Mouse (Mus musculus) spleen, adult 2 months (tissue): Measurements from ENCODE around the gene Cdc20. TPM values are rescaled to one million over a fixed set of nuclear protein-coding genes. Genes with fewer than 3 reads are reported as not detected.

Source experiments
- DNase-seq, 2 experiments: peaks; one replicate each; pipeline versions ENCODE4 v3.0.0 to v3.0.0-alpha.2; 2012 to 2021; ENCODE audit warnings: low spot score in 2 of 2, low read depth in 1 of 2
- H3K27ac ChIP-seq: fragments of 200-500 bp; 2 replicates; pipeline ENCODE4 v1.5.1; 2012; ENCODE audit warnings: low read length, inconsistent platforms; ENCODE audit not compliant: insufficient read depth
- H3K27me3 ChIP-seq: fragments of 200-500 bp; 2 replicates; pipeline ENCODE4 v1.6.1; 2012; ENCODE audit warnings: mild to moderate bottlenecking, moderate library complexity, low read length, inconsistent platforms; ENCODE audit not compliant: control insufficient read depth, insufficient read depth
- H3K36me3 ChIP-seq: fragments of 200-500 bp; 2 replicates; pipeline ENCODE4 v1.6.1; 2012; ENCODE audit warnings: mild to moderate bottlenecking, low read length, inconsistent platforms; ENCODE audit not compliant: control insufficient read depth, insufficient read depth
- H3K4me1 ChIP-seq: fragments of 200-500 bp; 2 replicates; pipeline ENCODE4 v1.6.1; 2011; ENCODE audit warnings: inconsistent platforms; ENCODE audit not compliant: control insufficient read depth, insufficient read depth, insufficient read length
- H3K4me3 ChIP-seq: fragments of 200-500 bp; 2 replicates; pipeline ENCODE4 v1.5.1; 2011; ENCODE audit warnings: mild to moderate bottlenecking, inconsistent platforms; ENCODE audit not compliant: insufficient read depth, insufficient read length; ENCODE audit errors: extremely low read depth
- CTCF ChIP-seq: fragments of 200-500 bp; IDR thresholded peaks from 2 replicates; pipeline ENCODE4 v1.5.1; 2011; ENCODE audit warnings: mild to moderate bottlenecking, inconsistent platforms; ENCODE audit not compliant: insufficient read depth, insufficient read length, insufficient replicate concordance; ENCODE audit errors: extremely low read depth
- POLR2A ChIP-seq: fragments of 200-500 bp; IDR thresholded peaks from 2 replicates; pipeline ENCODE4 v1.6.1; 2011; ENCODE audit warnings: low read depth, low read length, inconsistent platforms
- WGBS: fragments of 180-500 bp; shearing (Covaris S2); methylation state at CpG from one replicate; pipeline ENCODE4 v1.1.7; 2018; 5-methylcytosine and 5-hydroxymethylcytosine counted together
- polyA plus RNA-seq: library from polyadenylated mRNA; depleted of rRNA; stranded (reverse); fragments of >200 nt; gene quantifications from 2 replicates; pipeline ENCODE4 v1.2.3, GENCODE M21; 2012

Cdc20 gene
- polyA plus RNA-seq, 1 experiment, result 24.0 TPM

GRCm38 (mm10) chr4:118421384-118421783, 15.8 kb downstream of the Cdc20 start:
- Histone ChIP-seq H3K27ac (no peak overlapping the region), H3K27me3 (no peaks in the 10 kb centered on the region), H3K36me3 (peaks cover 19% of the 10 kb centered on the region), H3K4me3 (no peak overlapping the region), H3K4me1 (no peaks in the 10 kb centered on the region)
- no peak for TF ChIP-seq CTCF
- no peak for DNase-seq
- 100% methylated on average over 3 of the region's 3 CpGs for WGBS

GRCm38 (mm10) chr4:118417112-118417797, 19.9 kb downstream of the Cdc20 start:
- H3K4me3 ChIP-seq, result no peak overlapping the region
- no peaks in the 10 kb centered on the region for H3K4me1 ChIP-seq
- no peak for DNase-seq
- peaks cover 46% of the 10 kb centered on the region for H3K36me3 ChIP-seq
- H3K27me3 ChIP-seq, result no peaks in the 10 kb centered on the region
- no peak for TF ChIP-seq CTCF
- TF ChIP-seq POLR2A, result no peak
- 80% methylated on average over 13 of the region's 13 CpGs for WGBS
- no peak overlapping the region for H3K27ac ChIP-seq

- 94% methylated on average over 5 of the region's 5 CpGs for WGBS
- TF ChIP-seq POLR2A (no peak), CTCF (no peak)
- Histone ChIP-seq H3K36me3 (peaks cover 46% of the 10 kb centered on the region), H3K27me3 (no peaks in the 10 kb centered on the region), H3K4me1 (no peaks in the 10 kb centered on the region), H3K4me3 (no peak overlapping the region), H3K27ac (no peak overlapping the region)
- DNase-seq, result no peak
These were observed 20.8 kb downstream of the Cdc20 start for GRCm38 (mm10) chr4:118416329-118416728.

DNA sequence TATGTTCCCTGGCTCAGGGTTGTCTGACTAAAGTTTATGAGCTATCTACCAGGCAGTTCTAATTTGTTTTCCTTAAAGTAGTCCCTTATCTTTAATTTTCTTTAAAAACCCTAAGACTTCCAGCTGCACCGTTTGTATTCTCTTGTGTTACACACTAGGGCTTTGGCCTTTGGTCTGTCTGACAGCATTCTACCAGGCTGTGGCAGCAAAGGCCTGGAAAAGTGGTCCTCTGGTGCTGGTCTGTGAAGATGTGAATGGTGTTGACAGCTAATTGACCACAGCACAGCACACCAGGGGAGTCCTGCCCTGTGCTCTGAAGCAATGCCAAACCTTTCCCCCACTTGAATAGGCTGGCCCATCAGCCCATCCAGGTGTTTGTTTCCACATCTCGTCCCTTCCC, 21.4 kb downstream of the Cdc20 start:
- TF ChIP-seq CTCF (no peak), POLR2A (no peak)
- Histone ChIP-seq H3K27ac (no peak overlapping the region), H3K4me1 (no peaks in the 10 kb centered on the region), H3K4me3 (no peak overlapping the region), H3K27me3 (no peaks in the 10 kb centered on the region), H3K36me3 (peaks cover 46% of the 10 kb centered on the region)
- DNase-seq, result no peak
- WGBS, result 90% methylated on average over 2 of the region's 2 CpGs

GRCm38 (mm10) chr4:118413553-118413952, 23.6 kb downstream of the Cdc20 start:
- Histone ChIP-seq H3K27me3 (no peaks in the 10 kb centered on the region), H3K4me3 (no peak overlapping the region), H3K27ac (no peak overlapping the region), H3K36me3 (peaks cover 42% of the 10 kb centered on the region), H3K4me1 (peaks cover 5% of the 10 kb centered on the region; the same call in 1 of the 2 replicates)
- TF ChIP-seq POLR2A, result no peak
- TF ChIP-seq CTCF, result no peak
- no peak for DNase-seq
- 92% methylated on average over 5 of the region's 5 CpGs for WGBS

- no peak overlapping the region for H3K4me3 ChIP-seq
- DNase-seq, result no peak
- 94% methylated on average over 5 of the region's 5 CpGs for whole genome bisulfite sequencing
- H3K4me1 ChIP-seq, result peaks cover 5% of the 10 kb centered on the region; the same call in 1 of the 2 replicates
- peaks cover 30% of the 10 kb centered on the region for H3K36me3 ChIP-seq
- H3K27me3 ChIP-seq, result no peaks in the 10 kb centered on the region
- TF ChIP-seq CTCF (no peak), POLR2A (no peak)
- H3K27ac ChIP-seq, result no peak overlapping the region
These were observed 26.3 kb downstream of the Cdc20 start for GRCm38 (mm10) chr4:118410871-118411270.

DNA sequence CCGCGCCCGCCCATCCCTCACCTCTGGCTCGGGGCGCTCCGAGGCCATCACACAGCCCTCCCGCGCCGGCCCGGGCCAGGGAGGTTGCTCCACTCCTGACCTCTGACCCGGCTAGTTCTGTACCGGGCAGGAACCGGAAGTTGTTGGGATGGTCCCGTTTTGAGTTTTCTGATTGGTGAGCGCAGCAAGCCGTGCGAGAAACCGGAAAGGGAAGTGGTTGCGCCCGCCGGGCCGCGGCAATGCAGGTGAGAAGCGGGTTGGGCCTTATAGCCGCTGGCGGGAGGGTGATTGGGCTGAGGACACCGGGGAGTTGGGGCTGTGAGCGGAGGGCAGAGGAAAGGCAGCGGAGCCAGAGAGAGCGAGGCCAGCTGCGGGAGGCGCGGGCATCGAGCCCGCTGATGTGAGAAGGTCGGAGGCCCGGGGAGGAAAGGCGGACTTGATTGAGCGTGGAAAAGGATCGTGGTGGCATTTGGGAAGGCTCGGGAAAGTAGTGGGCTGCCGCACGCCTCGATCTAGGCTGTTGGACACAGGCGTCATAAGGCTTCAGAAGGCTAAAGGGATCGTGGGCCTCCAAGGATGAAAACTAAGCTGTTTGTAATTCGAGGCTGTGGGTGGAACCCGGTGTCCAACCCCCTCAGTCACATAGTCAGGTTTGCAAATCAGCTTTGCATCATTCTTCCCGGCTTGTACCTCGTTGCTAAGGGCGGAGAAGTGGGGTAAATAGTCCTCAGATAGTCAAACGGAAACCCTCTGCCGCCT, 27.8 kb downstream of the Cdc20 start, which contains the start of the genes Szt2 and Med8:
Gene Szt2, minus strand, starts transcription at position 132 of the 759 bp plus-strand sequence.
Gene Med8, plus strand, starts transcription at position 196 of the 759 bp plus-strand sequence.
- Histone ChIP-seq H3K36me3 (peaks cover 21% of the 10 kb centered on the region), H3K27me3 (no peaks in the 10 kb centered on the region), H3K4me1 (peaks cover 5% of the 10 kb centered on the region; the same call in 1 of the 2 replicates), H3K27ac (peak within 1 kb of the TSS; percentile 87), H3K4me3 (peak within 1 kb of the TSS; percentile 94)
- TF ChIP-seq POLR2A (peak; percentile 67), CTCF (no peak)
- DNase-seq, result peak; percentile 85 to 92
- under 1% methylated on average over 53 of the region's 53 CpGs for WGBS
